Mouse (Mus musculus) limb, embryonic 10.5 days (tissue): ENCODE results near the gene Slc5a11. TPM values are rescaled to one million over a fixed set of nuclear protein-coding genes. Genes with fewer than 3 reads are reported as not detected.

Experiments used
- DNase-seq: peaks from one replicate; pipeline ENCODE4 v3.0.0-alpha.2; 2017; ENCODE audit warnings: low spot score
- H3K27ac ChIP-seq: fragments of 300-500 bp; sonication (generic); 2 replicates; pipeline ENCODE4 v1.5.1; 2016; ENCODE audit warnings: mild to moderate bottlenecking
- H3K27me3 ChIP-seq: fragments of 300-500 bp; sonication (generic); 2 replicates; pipeline ENCODE4 v1.6.1; 2016; ENCODE audit warnings: low read depth, mild to moderate bottlenecking; ENCODE audit not compliant: poor library complexity, severe bottlenecking
- H3K36me3 ChIP-seq: fragments of 300-500 bp; sonication (generic); 2 replicates; pipeline ENCODE4 v1.6.1; 2016; ENCODE audit warnings: mild to moderate bottlenecking, moderate library complexity
- H3K4me1 ChIP-seq: fragments of 300-500 bp; sonication (generic); 2 replicates; pipeline ENCODE4 v1.6.1; 2016
- H3K4me3 ChIP-seq: fragments of 300-500 bp; sonication (generic); 2 replicates; pipeline ENCODE4 v1.5.1; 2016; ENCODE audit warnings: mild to moderate bottlenecking, moderate library complexity
- H3K9me3 ChIP-seq: fragments of 300-500 bp; sonication (generic); replicated peaks from 2 replicates; pipeline ENCODE4 v1.6.1; 2016; ENCODE audit warnings: mild to moderate bottlenecking
- WGBS: fragments of 180-500 bp; shearing (Covaris S2); methylation state at CpG from one replicate; pipeline ENCODE4 v1.1.7; 2016; 5-methylcytosine and 5-hydroxymethylcytosine counted together
- polyA plus RNA-seq: library from polyadenylated mRNA; unstranded; fragments of >200 nt; fragmentation: Nextera tagmentation; extraction: Ambion mirVana; gene quantifications from 2 replicates; pipeline ENCODE4 v1.2.1, GENCODE M21; 2016

Slc5a11 gene
- polyA plus RNA-seq, 1 experiment from 2014 or later: 0.36 TPM

- no peaks in the 10 kb centered on the region for H3K9me3 ChIP-seq
- H3K27me3 ChIP-seq: no peaks in the 10 kb centered on the region
- H3K4me1 ChIP-seq: no peaks in the 10 kb centered on the region
- peaks cover 80% of the 10 kb centered on the region for H3K36me3 ChIP-seq
- DNase-seq: no peak
- WGBS: 87% methylated on average over 3 of the region's 3 CpGs
- no peak overlapping the region for H3K4me3 ChIP-seq
- H3K27ac ChIP-seq: no peak overlapping the region
Observed at GRCm38 (mm10) chr7:123298225-123298624, 83.6 kb downstream of the Slc5a11 start.

GRCm38 (mm10) chr7:123300258-123300657 lies 85.7 kb downstream of the Slc5a11 start:
- H3K27me3 ChIP-seq: no peaks in the 10 kb centered on the region
- H3K9me3 ChIP-seq: no peaks in the 10 kb centered on the region
- H3K36me3 ChIP-seq: peaks cover 81% of the 10 kb centered on the region
- H3K27ac ChIP-seq: no peak overlapping the region
- 85% methylated on average over 3 of the region's 3 CpGs for WGBS
- no peak for DNase-seq
- H3K4me3 ChIP-seq: no peak overlapping the region
- H3K4me1 ChIP-seq: no peaks in the 10 kb centered on the region

DNA sequence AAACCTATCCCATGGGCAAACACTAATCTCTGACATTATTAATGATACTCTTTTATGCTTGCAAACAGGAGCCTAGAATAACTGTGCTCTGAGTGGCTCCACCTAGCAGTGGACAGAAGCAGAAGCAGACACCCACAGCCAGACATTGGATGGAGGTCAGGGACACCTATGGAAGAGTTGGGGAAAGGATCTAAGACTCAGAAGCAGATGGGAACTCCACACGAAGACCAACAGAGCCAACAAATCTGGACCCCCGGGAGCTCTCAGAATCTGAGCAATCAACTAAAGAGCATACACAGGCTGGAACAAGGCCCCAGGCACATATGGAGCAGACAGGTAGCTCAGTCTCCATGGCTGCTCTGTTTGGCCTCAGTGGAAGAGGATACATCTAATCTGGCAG lies 90.8 kb downstream of the Slc5a11 start:
- no peak for DNase-seq
- Histone ChIP-seq H3K27me3 (no peaks in the 10 kb centered on the region), H3K27ac (no peak overlapping the region), H3K9me3 (no peaks in the 10 kb centered on the region), H3K36me3 (peaks cover 80% of the 10 kb centered on the region), H3K4me1 (no peaks in the 10 kb centered on the region), H3K4me3 (no peak overlapping the region)
- 88% methylated on average over 2 of the region's 2 CpGs for WGBS

DNA sequence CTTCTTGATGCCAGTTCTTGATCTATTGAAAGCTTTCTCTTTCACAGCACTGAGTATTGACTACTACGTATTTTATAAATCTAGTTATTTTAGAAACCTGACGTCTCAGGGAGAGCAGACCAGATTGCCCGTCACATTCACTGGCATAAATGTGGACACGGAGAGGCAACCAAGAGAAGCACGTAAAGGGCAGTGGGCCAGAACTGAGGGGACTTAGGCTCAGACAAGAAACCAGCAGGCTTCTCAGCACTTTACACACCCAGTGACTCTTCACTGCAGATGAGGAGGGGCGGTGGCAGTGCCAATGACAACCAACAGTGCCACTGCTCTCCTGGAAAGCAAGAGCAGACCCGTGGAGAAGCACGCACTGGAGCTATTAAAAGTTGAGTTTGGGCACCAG lies 92.7 kb downstream of the Slc5a11 start:
- H3K36me3 ChIP-seq: peaks cover 96% of the 10 kb centered on the region
- DNase-seq: no peak
- no peaks in the 10 kb centered on the region for H3K9me3 ChIP-seq
- WGBS: 94% methylated on average over 8 of the region's 8 CpGs
- H3K4me3 ChIP-seq: no peak overlapping the region
- H3K27me3 ChIP-seq: no peaks in the 10 kb centered on the region
- H3K4me1 ChIP-seq: no peaks in the 10 kb centered on the region
- no peak overlapping the region for H3K27ac ChIP-seq

DNA sequence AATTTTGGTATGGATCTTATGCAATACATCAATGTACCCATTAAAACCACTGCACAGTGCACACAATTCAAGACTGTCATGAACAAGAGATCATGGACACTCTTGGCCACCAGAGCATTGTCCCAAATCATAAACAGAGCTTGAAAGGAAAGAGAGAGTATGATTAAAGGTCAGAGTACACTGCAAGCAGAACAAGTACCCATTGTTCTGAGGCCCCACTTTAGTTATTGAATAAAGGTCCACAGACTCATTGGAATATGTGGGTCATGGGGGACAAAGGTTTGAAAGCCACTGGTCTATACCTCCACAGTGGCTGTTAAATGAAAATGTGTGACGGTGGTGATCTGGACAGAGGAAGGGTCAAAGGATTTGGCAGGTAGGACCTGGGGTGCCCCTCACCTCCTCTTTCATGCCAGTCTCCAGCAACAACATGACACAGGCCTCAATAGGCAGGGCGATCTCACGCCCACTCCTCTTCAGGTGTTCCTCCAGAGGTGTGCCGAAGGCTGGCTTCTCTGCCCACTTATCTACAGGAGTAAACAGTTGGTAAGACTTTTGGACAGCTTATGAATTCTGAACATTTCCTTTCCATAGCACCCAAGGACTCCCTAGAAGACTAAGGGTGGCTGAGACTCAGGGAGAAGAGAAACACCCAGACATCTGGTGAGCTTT lies 93.4 kb downstream of the Slc5a11 start:
- no peak for DNase-seq
- Histone ChIP-seq H3K9me3 (no peaks in the 10 kb centered on the region), H3K4me3 (no peak overlapping the region), H3K4me1 (no peaks in the 10 kb centered on the region), H3K27me3 (no peaks in the 10 kb centered on the region), H3K36me3 (peaks cover 98% of the 10 kb centered on the region), H3K27ac (no peak overlapping the region)
- 95% methylated on average over 4 of the region's 4 CpGs for WGBS

GRCm38 (mm10) chr7:123311836-123312235 lies 97.3 kb downstream of the Slc5a11 start:
- no peaks in the 10 kb centered on the region for H3K4me1 ChIP-seq
- no peak overlapping the region for H3K4me3 ChIP-seq
- H3K9me3 ChIP-seq: no peaks in the 10 kb centered on the region
- DNase-seq: no peak
- H3K36me3 ChIP-seq: peaks cover 94% of the 10 kb centered on the region
- no peaks in the 10 kb centered on the region for H3K27me3 ChIP-seq
- H3K27ac ChIP-seq: no peak overlapping the region
- 78% methylated on average over 5 of the region's 5 CpGs for WGBS

- Histone ChIP-seq H3K27me3 (no peaks in the 10 kb centered on the region), H3K27ac (no peak overlapping the region), H3K4me3 (no peak overlapping the region), H3K4me1 (no peaks in the 10 kb centered on the region), H3K36me3 (peaks cover 94% of the 10 kb centered on the region), H3K9me3 (no peaks in the 10 kb centered on the region)
- 90% methylated on average over 3 of the region's 3 CpGs for WGBS
- DNase-seq: no peak
Observed at GRCm38 (mm10) chr7:123312738-123313137, 98.2 kb downstream of the Slc5a11 start.

DNA sequence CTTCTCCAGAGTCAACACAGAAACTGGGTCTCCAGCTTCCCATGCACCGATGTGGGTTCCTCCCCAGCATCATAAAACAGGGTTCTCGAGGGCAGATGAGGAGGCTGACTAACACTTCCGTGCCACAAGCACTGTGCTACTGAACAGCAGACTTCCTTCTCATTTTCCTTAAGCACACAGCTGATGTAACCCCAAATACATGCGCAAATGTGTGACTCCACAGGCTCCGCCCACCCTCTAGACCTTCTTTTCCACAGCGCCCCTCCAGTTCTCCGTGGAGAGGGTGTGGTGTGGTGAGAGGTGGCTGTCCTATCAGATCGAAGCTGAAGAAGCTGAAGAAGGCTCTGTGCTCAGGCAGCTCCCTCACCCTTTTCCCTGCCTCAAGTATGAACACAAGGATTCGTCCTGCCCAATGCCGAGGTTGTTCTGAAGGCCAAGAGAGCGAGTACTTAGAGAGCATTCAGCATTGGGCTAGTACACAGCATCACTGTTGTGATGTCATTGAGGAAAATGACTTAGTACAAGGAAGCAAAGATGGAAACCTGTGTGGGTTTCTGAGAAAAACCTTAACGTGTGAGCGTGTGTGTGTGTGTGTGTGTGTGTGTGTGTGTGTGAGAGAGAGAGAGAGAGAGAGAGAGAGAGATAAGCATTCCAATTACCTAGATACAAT lies 108.0 kb downstream of the Slc5a11 start:
- Histone ChIP-seq H3K27ac (no peak overlapping the region), H3K4me3 (no peak overlapping the region), H3K36me3 (peaks cover 95% of the 10 kb centered on the region), H3K27me3 (no peaks in the 10 kb centered on the region), H3K9me3 (no peaks in the 10 kb centered on the region), H3K4me1 (no peaks in the 10 kb centered on the region)
- WGBS: 92% methylated on average over 13 of the region's 13 CpGs
- DNase-seq: no peak

Other genes with a start within 250 kb of the Slc5a11 start
- 27.5 and 28.9 TPM in 2 replicates for gene Rbbp6, start 249.1 kb upstream of the Slc5a11 start, polyA plus RNA-seq
- gene Tnrc6a, start 90.9 kb upstream of the Slc5a11 start, polyA plus RNA-seq: 59.1 and 75.9 TPM in 2 replicates
- gene Lcmt1, start 155.0 kb downstream of the Slc5a11 start, polyA plus RNA-seq: 51.4 and 55.6 TPM in 2 replicates
- 28.6 and 31.5 TPM in 2 replicates for gene Arhgap17, start 155.1 kb downstream of the Slc5a11 start, polyA plus RNA-seq
- gene Aqp8, start 247.5 kb downstream of the Slc5a11 start, polyA plus RNA-seq: 0.23 and 0.68 TPM in 2 replicates